Mouse (Mus musculus) CH12.LX (cell line): ENCODE data around the gene Tbc1d10a.

Source experiments
- CTCF ChIP-seq, 2 experiments: IDR thresholded peaks in 1 of 2; conservative IDR thresholded peaks in 1 of 2; 2 replicates each; pipeline ENCODE4 v1.5.1; 2011 to 2012; ENCODE audit warnings: low read depth in 2 of 2, low read length in 2 of 2, improper control_type of control experiment in 1 of 2, inconsistent platforms in 1 of 2, mild to moderate bottlenecking in 1 of 2, moderate library complexity in 1 of 2
- ELF1 ChIP-seq: IDR thresholded peaks from 2 replicates; pipeline ENCODE4 v1.6.1; 2014; ENCODE audit warnings: low read depth, mild to moderate bottlenecking, inconsistent platforms, low read length, improper control_type of control experiment
- EP300 ChIP-seq: IDR thresholded peaks from 2 replicates; pipeline ENCODE4 v1.6.1; 2011; ENCODE audit warnings: low read length, improper control_type of control experiment
- MAX ChIP-seq: IDR thresholded peaks from 2 replicates; pipeline ENCODE4 v1.6.1; 2011; ENCODE audit warnings: low read length, improper control_type of control experiment
- MAZ ChIP-seq: IDR thresholded peaks from 2 replicates; pipeline ENCODE4 v1.6.1; 2012; ENCODE audit warnings: low read depth, mild to moderate bottlenecking, inconsistent platforms, low read length, improper control_type of control experiment, moderate library complexity
- MYC ChIP-seq: IDR thresholded peaks from 2 replicates; pipeline ENCODE4 v1.6.1; 2011; ENCODE audit warnings: low read depth, mild to moderate bottlenecking, improper control_type of control experiment, low read length
- NELFE ChIP-seq: IDR thresholded peaks from 2 replicates; pipeline ENCODE4 v1.6.1; 2011; ENCODE audit warnings: low read depth, low read length, improper control_type of control experiment
- POLR2A ChIP-seq: IDR thresholded peaks from 2 replicates; pipeline ENCODE4 v1.6.1; 2011; ENCODE audit warnings: low read depth, mild to moderate bottlenecking, improper control_type of control experiment, low read length
- POLR2AphosphoS2 ChIP-seq: IDR thresholded peaks from 2 replicates; pipeline ENCODE4 v1.6.1; 2011; ENCODE audit warnings: low read depth, low read length, improper control_type of control experiment
- SIN3A ChIP-seq: IDR thresholded peaks from 2 replicates; pipeline ENCODE4 v1.6.1; 2012; ENCODE audit warnings: low read length, improper control_type of control experiment, inconsistent platforms
- SMC3 ChIP-seq: IDR thresholded peaks from 2 replicates; pipeline ENCODE4 v1.6.1; 2011; ENCODE audit warnings: low read depth, low read length, improper control_type of control experiment

- no peak for TF ChIP-seq POLR2A
- TF ChIP-seq MAZ = no peak
- no peak for TF ChIP-seq POLR2AphosphoS2
- no peak for TF ChIP-seq MAX
- no peak for TF ChIP-seq MYC
- TF ChIP-seq NELFE = no peak
- no peak for TF ChIP-seq SIN3A
- no peak for TF ChIP-seq EP300
- no peak for TF ChIP-seq CTCF (conservative IDR thresholded peaks at IDR 0.05 in 1 of 2, IDR thresholded peaks at IDR 0.05 in 1 of 2; ENCODE audit: low read depth in 2 of 2, low read length in 2 of 2)
- TF ChIP-seq ELF1 = no peak
- TF ChIP-seq SMC3 = no peak
Measured at GRCm38 (mm10) chr11:4240151-4240550, 53.6 kb downstream of the Tbc1d10a start.
